Mouse (Mus musculus) neural tube, embryonic 14.5 days (tissue): ENCODE measurements around the gene Arsa. TPM values are rescaled to one million over a fixed set of nuclear protein-coding genes. Genes with fewer than 3 reads are reported as not detected.
A peak's percentile ranks its signal among the peaks of the same experiment; 100 is the strongest.

Source experiments
- ATAC-seq: fragments of 200-750 bp; cut with Nextera tagmentation; 2 replicates; pipeline ENCODE4 v1.8.0; 2017; ENCODE audit warnings: low read depth, mild to moderate bottlenecking, moderate TSS enrichment, moderate library complexity
- H3K27ac ChIP-seq: fragments of 300-500 bp; sonication (generic); 2 replicates; pipeline ENCODE4 v1.5.1; 2014; ENCODE audit warnings: low read depth, mild to moderate bottlenecking, control low read depth, low read length, moderate library complexity, mixed read lengths
- H3K27me3 ChIP-seq: fragments of 300-500 bp; sonication (generic); 2 replicates; pipeline ENCODE4 v1.6.1; 2014; ENCODE audit warnings: low read length; ENCODE audit not compliant: control insufficient read depth, insufficient read depth
- H3K36me3 ChIP-seq: fragments of 300-500 bp; sonication (generic); 2 replicates; pipeline ENCODE4 v1.6.1; 2014; ENCODE audit warnings: low read length, mixed read lengths; ENCODE audit not compliant: control insufficient read depth, insufficient read depth
- H3K4me1 ChIP-seq: fragments of 300-500 bp; sonication (generic); 2 replicates; pipeline ENCODE4 v1.6.1; 2014; ENCODE audit warnings: low read length; ENCODE audit not compliant: control insufficient read depth, insufficient read depth
- H3K4me2 ChIP-seq: fragments of 300-500 bp; sonication (generic); 2 replicates; pipeline ENCODE4 v1.6.1; 2014; ENCODE audit warnings: mild to moderate bottlenecking, low read depth, low read length, control low read depth
- H3K4me3 ChIP-seq: fragments of 300-500 bp; sonication (generic); 2 replicates; pipeline ENCODE4 v1.5.1; 2014; ENCODE audit warnings: low read depth, low read length, control low read depth, mixed read lengths
- H3K9ac ChIP-seq: fragments of 300-500 bp; sonication (generic); replicated peaks from 2 replicates; pipeline ENCODE4 v1.6.1; 2014; ENCODE audit warnings: low read depth, mild to moderate bottlenecking, control low read depth, low read length, mixed read lengths
- H3K9me3 ChIP-seq: fragments of 300-500 bp; sonication (generic); 2 replicates; pipeline ENCODE4 v1.6.1; 2016; ENCODE audit warnings: low read length; ENCODE audit not compliant: control insufficient read depth
- WGBS: fragments of 180-500 bp; shearing (Covaris S2); extraction: QIAGEN DNeasy Blood & Tissue Kit; methylation state at CpG from one replicate; pipeline ENCODE4 v1.1.7; 2014; 5-methylcytosine and 5-hydroxymethylcytosine counted together
- polyA plus RNA-seq: library from polyadenylated mRNA; unstranded; fragments of >200 nt; fragmentation: Nextera tagmentation; extraction: Ambion mirVana; gene quantifications from 2 replicates; pipeline ENCODE4 v1.2.1, GENCODE M21; 2014

Gene Arsa
- polyA plus RNA-seq, 1 experiment from 2014 or later: 18.9 TPM

- Histone ChIP-seq H3K9ac (no peak overlapping the region), H3K4me2 (no peak overlapping the region), H3K4me3 (no peak overlapping the region), H3K27ac (no peak overlapping the region), H3K36me3 (no peaks in the 10 kb centered on the region), H3K9me3 (no peaks in the 10 kb centered on the region), H3K4me1 (peaks cover 5% of the 10 kb centered on the region; the same call in 1 of the 2 replicates), H3K27me3 (no peaks in the 10 kb centered on the region)
- 48% methylated on average over 8 of the region's 8 CpGs for WGBS
- no peak for ATAC-seq
These were observed 581 bp upstream of the Arsa start for GRCm38 (mm10) chr15:89477806-89478205.

- no peaks in the 10 kb centered on the region for H3K9me3 ChIP-seq
- no peaks in the 10 kb centered on the region for H3K36me3 ChIP-seq
- peak overlapping the region; percentile 77 for H3K27ac ChIP-seq
- ATAC-seq: no peak
- H3K4me1 ChIP-seq: peaks cover 5% of the 10 kb centered on the region; the same call in 1 of the 2 replicates
- H3K9ac ChIP-seq: peak overlapping the region; percentile 64
- 4% methylated on average over 5 of the region's 5 CpGs for WGBS
- H3K4me2 ChIP-seq: peak overlapping the region; percentile 95
- H3K4me3 ChIP-seq: peak overlapping the region; percentile 57
- H3K27me3 ChIP-seq: no peaks in the 10 kb centered on the region
These were observed 780 bp downstream of the Arsa start for GRCm38 (mm10) chr15:89476475-89476815.

DNA sequence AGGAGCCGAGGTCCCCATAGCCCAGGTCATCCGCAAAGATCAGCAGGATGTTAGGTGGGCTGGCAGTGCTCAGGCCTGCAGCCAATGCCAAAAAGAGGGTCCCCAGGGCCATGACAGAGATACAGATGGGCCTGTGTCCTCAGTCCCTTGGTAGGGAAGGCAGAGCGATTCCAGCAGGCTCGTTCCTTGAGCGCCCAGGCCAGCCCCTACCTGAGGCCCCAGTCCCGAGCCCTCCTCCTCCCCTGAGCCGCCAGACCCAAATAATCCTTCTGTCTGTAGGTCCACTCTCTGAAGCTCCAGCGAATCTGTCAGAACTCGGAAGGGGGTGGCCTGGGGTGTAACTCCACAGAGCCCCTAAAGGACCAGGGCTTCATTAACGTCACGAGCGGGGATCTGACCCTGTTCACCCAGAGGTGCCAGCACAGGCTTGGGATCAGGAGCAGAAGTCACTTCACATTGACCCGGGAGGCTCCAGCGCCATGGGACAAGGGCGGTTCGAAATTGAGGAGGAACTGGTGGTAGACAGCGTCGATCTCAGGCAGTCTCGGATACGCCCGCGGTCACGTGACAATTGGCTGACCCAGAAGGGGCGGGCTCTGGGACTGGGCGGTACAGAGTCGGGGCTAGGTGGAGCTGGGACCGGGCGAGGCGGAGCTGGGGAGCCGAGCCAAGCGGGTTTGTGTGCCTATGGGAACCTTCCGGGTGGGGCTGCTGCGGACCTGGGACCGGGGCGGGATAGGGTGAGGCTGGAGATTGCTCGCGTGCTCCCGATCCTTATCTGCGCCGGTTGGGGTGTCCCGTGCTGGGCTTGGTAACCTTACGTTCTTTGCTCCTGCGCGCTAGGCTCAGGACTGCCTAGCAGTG is 1.4 kb downstream of the Arsa start:
- Histone ChIP-seq H3K27me3 (no peaks in the 10 kb centered on the region), H3K4me3 (peak overlapping the region; percentile 57), H3K9me3 (no peaks in the 10 kb centered on the region), H3K4me1 (peaks cover 5% of the 10 kb centered on the region; the same call in 1 of the 2 replicates), H3K27ac (peak overlapping the region; percentile 77), H3K4me2 (peak overlapping the region; percentile 95), H3K36me3 (no peaks in the 10 kb centered on the region), H3K9ac (peak overlapping the region; percentile 64)
- WGBS: 10% methylated on average over 44 of the region's 44 CpGs
- peak; percentile 97 for ATAC-seq

- no peak for ATAC-seq
- Histone ChIP-seq H3K9ac (peak overlapping the region; percentile 64), H3K27ac (no peak overlapping the region), H3K36me3 (no peaks in the 10 kb centered on the region), H3K4me2 (peak overlapping the region; percentile 95), H3K4me1 (peaks cover 5% of the 10 kb centered on the region; the same call in 1 of the 2 replicates), H3K9me3 (no peaks in the 10 kb centered on the region), H3K27me3 (no peaks in the 10 kb centered on the region), H3K4me3 (peak overlapping the region; percentile 57)
- WGBS: 84% methylated on average over 7 of the region's 7 CpGs
These were observed 2.0 kb downstream of the Arsa start for GRCm38 (mm10) chr15:89475293-89475600.

- ATAC-seq: no peak
- H3K4me3 ChIP-seq: no peak overlapping the region
- peaks cover 5% of the 10 kb centered on the region; the same call in 1 of the 2 replicates for H3K4me1 ChIP-seq
- no peak overlapping the region for H3K27ac ChIP-seq
- no peaks in the 10 kb centered on the region for H3K27me3 ChIP-seq
- 93% methylated on average over 19 of the region's 19 CpGs for WGBS
- no peaks in the 10 kb centered on the region for H3K9me3 ChIP-seq
- no peak overlapping the region for H3K9ac ChIP-seq
- H3K36me3 ChIP-seq: no peaks in the 10 kb centered on the region
- H3K4me2 ChIP-seq: peak overlapping the region; percentile 95; the same call in 1 of the 2 replicates
These were observed 2.5 kb downstream of the Arsa start for GRCm38 (mm10) chr15:89474596-89475292.

DNA sequence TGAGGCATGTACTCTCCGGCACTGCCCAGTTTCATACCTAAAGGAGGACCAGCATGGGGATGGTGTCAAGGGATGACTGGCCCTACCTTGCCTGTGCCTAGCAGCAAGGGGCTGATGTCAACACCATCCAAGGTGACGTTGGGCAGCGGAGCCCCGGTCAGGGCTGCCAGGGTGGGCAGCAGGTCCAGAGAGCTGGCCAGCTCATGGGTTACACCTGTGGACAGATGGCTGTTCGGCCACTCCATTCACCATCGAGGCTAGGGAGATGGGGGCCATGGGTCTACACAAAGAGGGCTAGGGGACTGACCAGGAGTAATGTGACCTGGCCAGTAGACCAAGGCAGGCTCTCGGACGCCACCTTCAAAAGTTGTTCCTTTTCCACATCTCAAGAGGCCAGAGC is 3.3 kb downstream of the Arsa start:
- WGBS: 95% methylated on average over 8 of the region's 8 CpGs

GRCm38 (mm10) chr15:89473370-89473769 is 3.9 kb downstream of the Arsa start:
- Histone ChIP-seq H3K27me3 (no peaks in the 10 kb centered on the region), H3K4me2 (no peak overlapping the region), H3K27ac (no peak overlapping the region), H3K9me3 (no peaks in the 10 kb centered on the region), H3K4me1 (peaks cover 5% of the 10 kb centered on the region; the same call in 1 of the 2 replicates), H3K9ac (no peak overlapping the region), H3K4me3 (no peak overlapping the region), H3K36me3 (no peaks in the 10 kb centered on the region)
- ATAC-seq: no peak
- WGBS: 82% methylated on average over 9 of the region's 9 CpGs

More for the DNA sequence above, 3.3 kb downstream of the Arsa start:
- Histone ChIP-seq H3K27ac (no peak overlapping the region), H3K4me2 (no peak overlapping the region), H3K36me3 (no peaks in the 10 kb centered on the region), H3K4me1 (peaks cover 5% of the 10 kb centered on the region; the same call in 1 of the 2 replicates), H3K9me3 (no peaks in the 10 kb centered on the region), H3K9ac (no peak overlapping the region), H3K27me3 (no peaks in the 10 kb centered on the region), H3K4me3 (no peak overlapping the region)
- ATAC-seq: no peak

- no peak overlapping the region for H3K27ac ChIP-seq
- WGBS: 93% methylated on average over 4 of the region's 4 CpGs
- ATAC-seq: no peak
- peaks cover 5% of the 10 kb centered on the region; the same call in 1 of the 2 replicates for H3K4me1 ChIP-seq
- H3K4me3 ChIP-seq: no peak overlapping the region
- H3K9me3 ChIP-seq: no peaks in the 10 kb centered on the region
- H3K4me2 ChIP-seq: no peak overlapping the region
- no peak overlapping the region for H3K9ac ChIP-seq
- H3K27me3 ChIP-seq: no peaks in the 10 kb centered on the region
- H3K36me3 ChIP-seq: no peaks in the 10 kb centered on the region
These were observed 5.7 kb downstream of the Arsa start for GRCm38 (mm10) chr15:89471476-89471875.

GRCm38 (mm10) chr15:89468577-89468976 is 8.6 kb downstream of the Arsa start:
- 31% methylated on average over 2 of the region's 2 CpGs for WGBS
- ATAC-seq: no peak

More at GRCm38 (mm10) chr15:89468577-89468976, 8.6 kb downstream of the Arsa start:
- H3K4me2 ChIP-seq: no peak overlapping the region
- H3K27ac ChIP-seq: no peak overlapping the region
- H3K27me3 ChIP-seq: no peaks in the 10 kb centered on the region
- no peak overlapping the region for H3K4me3 ChIP-seq
- H3K4me1 ChIP-seq: no peaks in the 10 kb centered on the region
- no peak overlapping the region for H3K9ac ChIP-seq
- H3K9me3 ChIP-seq: no peaks in the 10 kb centered on the region
- H3K36me3 ChIP-seq: no peaks in the 10 kb centered on the region
